Mouse (Mus musculus): ENCODE data around the gene Pnpla3.
"Not testable (repeated sequence)": the region's sequence is repeated elsewhere in the genome, so short reads cannot be mapped to it uniquely, and the experiment has no call there.

Gene Pnpla3

GRCm38 (mm10) chr15:84167600-84167999 is at the start of gene Pnpla3:
TSS of gene Pnpla3 (plus strand) at chr15:84167837.
- peak; percentile 85 for DNase-seq (ENCODE audit: low spot score)

- DNase-seq (ENCODE audit: low spot score), result no peak
Measured at GRCm38 (mm10) chr15:84120612-84121011, 47.0 kb upstream of the Pnpla3 start.

GRCm38 (mm10) chr15:84121036-84121435 is 46.6 kb upstream of the Pnpla3 start:
- DNase-seq (ENCODE audit: low spot score), result no peak

GRCm38 (mm10) chr15:84123075-84123474 is 44.6 kb upstream of the Pnpla3 start, which contains the start of gene Pnpla5:
TSS of gene Pnpla5 (minus strand) at chr15:84123175.
- no peak for DNase-seq (ENCODE audit: low spot score)

GRCm38 (mm10) chr15:84124086-84124485 is 43.6 kb upstream of the Pnpla3 start:
- DNase-seq (ENCODE audit: low spot score), result no peak

- DNase-seq (ENCODE audit: low spot score), result no peak
Measured at GRCm38 (mm10) chr15:84126447-84126846, 41.2 kb upstream of the Pnpla3 start.

GRCm38 (mm10) chr15:84126871-84127270 is 40.8 kb upstream of the Pnpla3 start:
- DNase-seq (ENCODE audit: low spot score), result no peak

- no peak for DNase-seq (ENCODE audit: low spot score)
Measured at GRCm38 (mm10) chr15:84131096-84131786, 36.4 kb upstream of the Pnpla3 start.

GRCm38 (mm10) chr15:84131971-84132370 is 35.7 kb upstream of the Pnpla3 start:
- no peak for DNase-seq (ENCODE audit: low spot score)

- DNase-seq (ENCODE audit: low spot score), result no peak
Measured at GRCm38 (mm10) chr15:84133440-84133839, 34.2 kb upstream of the Pnpla3 start.

- DNase-seq (ENCODE audit: low spot score), result no peak
Measured at GRCm38 (mm10) chr15:84135472-84135871, 32.2 kb upstream of the Pnpla3 start.

GRCm38 (mm10) chr15:84136473-84137415 is 30.9 kb upstream of the Pnpla3 start:
- no peak for DNase-seq (ENCODE audit: low spot score)

- no peak for DNase-seq (ENCODE audit: low spot score)
Measured at GRCm38 (mm10) chr15:84139592-84140005, 28.0 kb upstream of the Pnpla3 start.

GRCm38 (mm10) chr15:84140109-84140508 is 27.5 kb upstream of the Pnpla3 start:
- DNase-seq (ENCODE audit: low spot score), result no peak

GRCm38 (mm10) chr15:84140929-84141328 is 26.7 kb upstream of the Pnpla3 start:
- no peak for DNase-seq (ENCODE audit: low spot score)

- no peak for DNase-seq (ENCODE audit: low spot score)
Measured at GRCm38 (mm10) chr15:84156158-84156557, 11.5 kb upstream of the Pnpla3 start.

GRCm38 (mm10) chr15:84157530-84157929 is 10.1 kb upstream of the Pnpla3 start:
- not testable (repeated sequence) for DNase-seq (ENCODE audit: low spot score)

- DNase-seq (ENCODE audit: low spot score), result no peak
Measured at GRCm38 (mm10) chr15:84161871-84162270, 5.8 kb upstream of the Pnpla3 start.

GRCm38 (mm10) chr15:84166818-84167217 is 819 bp upstream of the Pnpla3 start:
- no peak for DNase-seq (ENCODE audit: low spot score)

- no peak for DNase-seq (ENCODE audit: low spot score)
Measured at GRCm38 (mm10) chr15:84168170-84169161, 829 bp downstream of the Pnpla3 start.

- no peak for DNase-seq (ENCODE audit: low spot score)
Measured at GRCm38 (mm10) chr15:84169511-84169910, 1.9 kb downstream of the Pnpla3 start.

GRCm38 (mm10) chr15:84171166-84171565 is 3.5 kb downstream of the Pnpla3 start:
- DNase-seq (ENCODE audit: low spot score), result no peak
